Mouse (Mus musculus): ENCODE results near the gene Acd. TPM values are rescaled to one million over a fixed set of nuclear protein-coding genes. Genes with fewer than 3 reads are reported as not detected.

The Acd gene
- polyA plus RNA-seq, 1 experiment from 2014 or later = 22.4 TPM

GRCm38 (mm10) chr8:105685796-105686308 lies 15.1 kb downstream of the Acd start, which contains the start of gene Carmil2:
Gene Carmil2, plus strand, starts transcription at chr8:105686274.
- H3K4me2 ChIP-seq (ENCODE audit: low read depth, low read length) = peak within 1 kb of the TSS; percentile 61
- H3K36me3 ChIP-seq (replicated peaks; ENCODE audit: insufficient read depth, low read length) = peaks cover 34% of the 10 kb centered on the region
- DNase-seq = peak; percentile 81

GRCm38 (mm10) chr8:105685325-105685724 lies 15.6 kb downstream of the Acd start:
- H3K4me2 ChIP-seq (ENCODE audit: low read depth, low read length) = peak overlapping the region; percentile 61
- WGBS (ENCODE audit: insufficient replicate concordance) = 70% methylated on average over 7 of the region's 7 CpGs

More at GRCm38 (mm10) chr8:105685796-105686308, 15.1 kb downstream of the Acd start, which contains the start of gene Carmil2:
- Histone ChIP-seq H3K9me3 (ENCODE audit: low read length) (no peaks in the 10 kb centered on the region), H3K27me3 (ENCODE audit: insufficient read depth, low read length) (no peaks in the 10 kb centered on the region), H3K4me3 (ENCODE audit: low read depth, low read length) (peak within 1 kb of the TSS; percentile 19; the same call in 1 of the 2 replicates), H3K4me1 (ENCODE audit: insufficient read depth) (0 out of 2 replicates have a peak, but pooled peaks cover 3% of the 10 kb centered on the region), H3K27ac (ENCODE audit: low read depth) (peak within 1 kb of the TSS; percentile 77), H3K9ac (replicated peaks) (no peak within 1 kb of the TSS; the same call in 1 of the 2 replicates)
- WGBS (ENCODE audit: insufficient replicate concordance) = 4% methylated on average over 21 of the region's 26 CpGs
- peak; percentile 73 for ATAC-seq
- TF ChIP-seq CTCF (IDR thresholded peaks at IDR 0.05; ENCODE audit: low read depth) = peak; percentile 88
- no peak for TF ChIP-seq EP300 (IDR thresholded peaks at IDR 0.05; ENCODE audit: low read depth)

GRCm38 (mm10) chr8:105677891-105678290 lies 23.0 kb downstream of the Acd start:
- TF ChIP-seq EP300 (IDR thresholded peaks at IDR 0.05; ENCODE audit: low read depth) (no peak), CTCF (IDR thresholded peaks at IDR 0.05; ENCODE audit: low read depth) (peak; percentile 20; the same call in 1 of the 2 replicates)
- Histone ChIP-seq H3K9me3 (ENCODE audit: low read length) (no peaks in the 10 kb centered on the region), H3K27ac (ENCODE audit: low read depth) (no peak overlapping the region), H3K9ac (replicated peaks) (no peak overlapping the region), H3K4me3 (ENCODE audit: low read depth, low read length) (no peak overlapping the region), H3K27me3 (ENCODE audit: insufficient read depth, low read length) (no peaks in the 10 kb centered on the region), H3K4me1 (ENCODE audit: insufficient read depth) (no peaks in the 10 kb centered on the region), H3K36me3 (replicated peaks; ENCODE audit: insufficient read depth, low read length) (peaks cover 89% of the 10 kb centered on the region), H3K4me2 (ENCODE audit: low read depth, low read length) (no peak overlapping the region)
- ATAC-seq (no peak), DNase-seq (no peak)
- 84% methylated on average over 1 of the region's 1 CpGs for WGBS (ENCODE audit: insufficient replicate concordance)

More at GRCm38 (mm10) chr8:105685325-105685724, 15.6 kb downstream of the Acd start:
- Histone ChIP-seq H3K4me1 (ENCODE audit: insufficient read depth) (0 out of 2 replicates have a peak, but pooled peaks cover 3% of the 10 kb centered on the region), H3K27me3 (ENCODE audit: insufficient read depth, low read length) (no peaks in the 10 kb centered on the region), H3K9me3 (ENCODE audit: low read length) (no peaks in the 10 kb centered on the region), H3K36me3 (replicated peaks; ENCODE audit: insufficient read depth, low read length) (peaks cover 39% of the 10 kb centered on the region), H3K9ac (replicated peaks) (no peak overlapping the region), H3K27ac (ENCODE audit: low read depth) (peak overlapping the region; percentile 77), H3K4me3 (ENCODE audit: low read depth, low read length) (no peak overlapping the region)
- ATAC-seq (0 out of 2 replicates have a peak, but pooled peaks have one; percentile 3), DNase-seq (no peak)
- TF ChIP-seq EP300 (IDR thresholded peaks at IDR 0.05; ENCODE audit: low read depth) = no peak
- no peak for TF ChIP-seq CTCF (IDR thresholded peaks at IDR 0.05; ENCODE audit: low read depth)

- DNase-seq (no peak), ATAC-seq (no peak)
- Histone ChIP-seq H3K9ac (replicated peaks) (no peak overlapping the region), H3K27ac (ENCODE audit: low read depth) (no peak overlapping the region), H3K4me2 (ENCODE audit: low read depth, low read length) (no peak overlapping the region), H3K4me3 (ENCODE audit: low read depth, low read length) (no peak overlapping the region), H3K4me1 (ENCODE audit: insufficient read depth) (no peaks in the 10 kb centered on the region), H3K9me3 (ENCODE audit: low read length) (no peaks in the 10 kb centered on the region), H3K27me3 (ENCODE audit: insufficient read depth, low read length) (no peaks in the 10 kb centered on the region), H3K36me3 (replicated peaks; ENCODE audit: insufficient read depth, low read length) (peaks cover 30% of the 10 kb centered on the region)
- WGBS (ENCODE audit: insufficient replicate concordance) = 70% methylated on average over 3 of the region's 3 CpGs
- TF ChIP-seq CTCF (IDR thresholded peaks at IDR 0.05; ENCODE audit: low read depth) (peak; percentile 63), EP300 (IDR thresholded peaks at IDR 0.05; ENCODE audit: low read depth) (no peak)
Observed at GRCm38 (mm10) chr8:105661167-105661566, 39.7 kb downstream of the Acd start.

GRCm38 (mm10) chr8:105657641-105658040 lies 43.3 kb downstream of the Acd start:
- no peaks in the 10 kb centered on the region for H3K4me1 ChIP-seq (ENCODE audit: insufficient read depth)
- DNase-seq (no peak), ATAC-seq (no peak)
- no peaks in the 10 kb centered on the region for H3K9me3 ChIP-seq (ENCODE audit: low read length)
- no peak overlapping the region for H3K9ac ChIP-seq (replicated peaks)
- no peak overlapping the region for H3K4me3 ChIP-seq (ENCODE audit: low read depth, low read length)
- no peak overlapping the region for H3K27ac ChIP-seq (ENCODE audit: low read depth)
- no peaks in the 10 kb centered on the region for H3K27me3 ChIP-seq (ENCODE audit: insufficient read depth, low read length)
- TF ChIP-seq CTCF (IDR thresholded peaks at IDR 0.05; ENCODE audit: low read depth) (no peak), EP300 (IDR thresholded peaks at IDR 0.05; ENCODE audit: low read depth) (no peak)
- H3K4me2 ChIP-seq (ENCODE audit: low read depth, low read length) = no peak overlapping the region
- peaks cover 17% of the 10 kb centered on the region for H3K36me3 ChIP-seq (replicated peaks; ENCODE audit: insufficient read depth, low read length)

- H3K4me2 ChIP-seq (ENCODE audit: low read depth, low read length) = no peak overlapping the region
- H3K27ac ChIP-seq (ENCODE audit: low read depth) = no peak overlapping the region
- peaks cover 39% of the 10 kb centered on the region for H3K36me3 ChIP-seq (replicated peaks; ENCODE audit: insufficient read depth, low read length)
- WGBS (ENCODE audit: insufficient replicate concordance) = 100% methylated on average over 1 of the region's 1 CpGs
- DNase-seq (no peak), ATAC-seq (no peak)
- no peaks in the 10 kb centered on the region for H3K27me3 ChIP-seq (ENCODE audit: insufficient read depth, low read length)
- H3K9ac ChIP-seq (replicated peaks) = no peak overlapping the region
- H3K4me1 ChIP-seq (ENCODE audit: insufficient read depth) = no peaks in the 10 kb centered on the region; the same call in 1 of the 2 replicates
- H3K9me3 ChIP-seq (ENCODE audit: low read length) = no peaks in the 10 kb centered on the region
- TF ChIP-seq EP300 (IDR thresholded peaks at IDR 0.05; ENCODE audit: low read depth) = no peak
- no peak overlapping the region for H3K4me3 ChIP-seq (ENCODE audit: low read depth, low read length)
Observed at GRCm38 (mm10) chr8:105648929-105649328, 52.0 kb downstream of the Acd start.

Other genes with a start within 250 kb of the Acd start
- 1.4 and 3.8 TPM in 2 replicates for gene Tppp3, start 229.6 kb downstream of the Acd start, polyA plus RNA-seq (2015; fragmentation: Nextera tagmentation; extraction: Ambion mirVana)
- 2.1 and 2.3 TPM in 2 replicates for gene Zdhhc1, start 204.2 kb downstream of the Acd start, polyA plus RNA-seq (2015; fragmentation: Nextera tagmentation; extraction: Ambion mirVana)
- 0.13 TPM in 1 of 2 replicates, not detected in the other for gene Hsd11b2, start 182.3 kb downstream of the Acd start, polyA plus RNA-seq (2015; fragmentation: Nextera tagmentation; extraction: Ambion mirVana)
- 48.0 and 50.2 TPM in 2 replicates for gene Atp6v0d1, start 135.1 kb downstream of the Acd start, polyA plus RNA-seq (2015; fragmentation: Nextera tagmentation; extraction: Ambion mirVana)
- gene Ripor1, start 95.8 kb downstream of the Acd start, polyA plus RNA-seq (2015; fragmentation: Nextera tagmentation; extraction: Ambion mirVana) = 6.2 and 6.8 TPM in 2 replicates
- 41.1 and 42.2 TPM in 2 replicates for gene Ctcf, start 64.5 kb downstream of the Acd start, polyA plus RNA-seq (2015; fragmentation: Nextera tagmentation; extraction: Ambion mirVana)
- gene Agrp, start 63.7 kb downstream of the Acd start, polyA plus RNA-seq (2015; fragmentation: Nextera tagmentation; extraction: Ambion mirVana) = 0.17 TPM in 1 of 2 replicates, not detected in the other
- gene Carmil2, start 14.8 kb downstream of the Acd start, polyA plus RNA-seq (2015; fragmentation: Nextera tagmentation; extraction: Ambion mirVana) = 0.73 and 0.88 TPM in 2 replicates
- 5.0 and 6.6 TPM in 2 replicates for gene Pard6a, start within 50 bp of the Acd start, polyA plus RNA-seq (2015; fragmentation: Nextera tagmentation; extraction: Ambion mirVana)
- not detected in 2 replicates for gene 4933405L10Rik, start 6.6 kb upstream of the Acd start, polyA plus RNA-seq (2015; fragmentation: Nextera tagmentation; extraction: Ambion mirVana)
- gene Enkd1, start 7.1 kb upstream of the Acd start, polyA plus RNA-seq (2015; fragmentation: Nextera tagmentation; extraction: Ambion mirVana) = 2.9 and 3.3 TPM in 2 replicates
- 2.4 and 2.9 TPM in 2 replicates for gene Gfod2, start 57.6 kb upstream of the Acd start, polyA plus RNA-seq (2015; fragmentation: Nextera tagmentation; extraction: Ambion mirVana)
- 18.9 and 20.9 TPM in 2 replicates for gene Ranbp10, start 126.2 kb upstream of the Acd start, polyA plus RNA-seq (2015; fragmentation: Nextera tagmentation; extraction: Ambion mirVana)
- gene Tsnaxip1, start 126.6 kb upstream of the Acd start, polyA plus RNA-seq (2015; fragmentation: Nextera tagmentation; extraction: Ambion mirVana) = not detected in 2 replicates
- 8.9 and 9.0 TPM in 2 replicates for gene Cenpt, start 152.2 kb upstream of the Acd start, polyA plus RNA-seq (2015; fragmentation: Nextera tagmentation; extraction: Ambion mirVana)
- gene Thap11, start 154.0 kb upstream of the Acd start, polyA plus RNA-seq (2015; fragmentation: Nextera tagmentation; extraction: Ambion mirVana) = 19.6 and 21.5 TPM in 2 replicates
- gene Nutf2, start 159.5 kb upstream of the Acd start, polyA plus RNA-seq (2015; fragmentation: Nextera tagmentation; extraction: Ambion mirVana) = 67.6 and 71.9 TPM in 2 replicates
- gene Edc4, start 179.8 kb upstream of the Acd start, polyA plus RNA-seq (2015; fragmentation: Nextera tagmentation; extraction: Ambion mirVana) = 5.8 and 7.2 TPM in 2 replicates
- gene Nrn1l, start 192.5 kb upstream of the Acd start, polyA plus RNA-seq (2015; fragmentation: Nextera tagmentation; extraction: Ambion mirVana) = not detected in 2 replicates
- 11.5 and 11.8 TPM in 2 replicates for gene Pskh1, start 199.3 kb upstream of the Acd start, polyA plus RNA-seq (2015; fragmentation: Nextera tagmentation; extraction: Ambion mirVana)
- gene Ctrl, start 232.8 kb upstream of the Acd start, polyA plus RNA-seq (2015; fragmentation: Nextera tagmentation; extraction: Ambion mirVana) = 0.16 and 0.31 TPM in 2 replicates
- 57.1 and 62.0 TPM in 2 replicates for gene Psmb10, start 237.3 kb upstream of the Acd start, polyA plus RNA-seq (2015; fragmentation: Nextera tagmentation; extraction: Ambion mirVana)
- 322 and 346 TPM in 2 replicates for gene Lcat, start 242.3 kb upstream of the Acd start, polyA plus RNA-seq (2015; fragmentation: Nextera tagmentation; extraction: Ambion mirVana)

Measured in liver, postnatal 0 days (tissue).